Mouse (Mus musculus) cortical plate, adult 2 months (tissue): ENCODE results near the gene Cnpy4. TPM values are rescaled to one million over a fixed set of nuclear protein-coding genes. Genes with fewer than 3 reads are reported as not detected.

Source experiments
- H3K27ac ChIP-seq: fragments of 200-500 bp; 2 replicates; pipeline ENCODE4 v1.5.1; 2012; ENCODE audit warnings: low read length, control low read depth, inconsistent platforms; ENCODE audit not compliant: insufficient read depth
- H3K4me1 ChIP-seq: fragments of 200-500 bp; 2 replicates; pipeline ENCODE4 v1.6.1; 2011; ENCODE audit warnings: low read length; ENCODE audit not compliant: control insufficient read depth, insufficient read depth
- H3K4me3 ChIP-seq: fragments of 200-500 bp; 2 replicates; pipeline ENCODE4 v1.5.1; 2011; ENCODE audit warnings: mild to moderate bottlenecking, low read length, control low read depth; ENCODE audit not compliant: insufficient read depth
- CTCF ChIP-seq: fragments of 200-500 bp; IDR thresholded peaks from 2 replicates; pipeline ENCODE4 v1.5.1; 2011; ENCODE audit warnings: mild to moderate bottlenecking, control low read depth, low read length; ENCODE audit not compliant: insufficient read depth; ENCODE audit errors: extremely low read depth
- POLR2A ChIP-seq: fragments of 200-500 bp; IDR thresholded peaks from 2 replicates; pipeline ENCODE4 v1.6.1; 2011; ENCODE audit warnings: mild to moderate bottlenecking, low read length, control low read depth; ENCODE audit not compliant: insufficient read depth; ENCODE audit errors: extremely low read depth
- polyA plus RNA-seq: library from polyadenylated mRNA; depleted of rRNA; stranded (reverse); fragments of >200 nt; gene quantifications from 2 replicates; pipeline ENCODE4 v1.2.3, GENCODE M21; 2012; rRNA removed

Gene Cnpy4
- polyA plus RNA-seq, 1 experiment, result 13.3 TPM

DNA sequence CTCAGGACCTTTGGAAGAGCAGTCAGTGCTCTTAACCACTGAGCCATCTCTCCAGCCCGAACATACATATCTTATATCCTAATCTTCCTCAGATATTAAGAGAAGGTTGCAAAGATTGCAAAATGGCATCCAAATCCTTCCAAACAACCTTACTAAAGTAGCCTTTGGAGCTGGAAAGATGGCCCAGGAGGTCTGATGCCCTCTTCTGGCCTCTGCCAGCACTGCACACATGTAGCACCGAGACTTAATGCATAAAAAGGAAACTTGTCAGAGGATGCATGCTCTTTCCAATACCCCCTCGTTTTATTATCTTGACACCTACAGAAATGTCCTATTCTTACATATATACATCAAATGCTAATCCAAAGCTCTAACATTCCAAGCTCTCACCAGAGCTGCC is 40.7 kb downstream of the Cnpy4 start:
- Histone ChIP-seq H3K4me1 (no peaks in the 10 kb centered on the region), H3K27ac (no peak overlapping the region), H3K4me3 (no peak overlapping the region)
- TF ChIP-seq CTCF (peak; percentile 22; the same call in 1 of the 2 replicates), POLR2A (no peak)

DNA sequence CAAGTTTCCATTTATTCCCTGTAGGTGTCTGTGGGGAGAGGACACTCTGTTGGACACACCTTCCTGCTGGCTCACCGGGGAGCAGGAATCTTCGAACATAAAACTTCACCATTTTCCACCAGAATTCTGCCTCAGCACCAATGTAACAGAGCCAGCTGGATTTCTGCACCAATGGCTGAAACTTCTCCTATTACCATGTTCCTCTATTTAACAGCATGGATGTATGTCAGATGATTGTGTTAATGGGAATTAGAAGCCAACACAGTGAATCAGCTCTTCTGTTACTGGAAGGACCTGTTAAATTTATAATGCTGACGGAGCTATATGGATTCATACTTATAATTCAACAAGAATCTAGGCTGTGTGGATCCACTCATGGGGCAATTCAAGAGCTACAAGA is 42.2 kb downstream of the Cnpy4 start:
- Histone ChIP-seq H3K4me3 (no peak overlapping the region), H3K27ac (no peak overlapping the region), H3K4me1 (no peaks in the 10 kb centered on the region)
- no peak for TF ChIP-seq CTCF
- no peak for TF ChIP-seq POLR2A

DNA sequence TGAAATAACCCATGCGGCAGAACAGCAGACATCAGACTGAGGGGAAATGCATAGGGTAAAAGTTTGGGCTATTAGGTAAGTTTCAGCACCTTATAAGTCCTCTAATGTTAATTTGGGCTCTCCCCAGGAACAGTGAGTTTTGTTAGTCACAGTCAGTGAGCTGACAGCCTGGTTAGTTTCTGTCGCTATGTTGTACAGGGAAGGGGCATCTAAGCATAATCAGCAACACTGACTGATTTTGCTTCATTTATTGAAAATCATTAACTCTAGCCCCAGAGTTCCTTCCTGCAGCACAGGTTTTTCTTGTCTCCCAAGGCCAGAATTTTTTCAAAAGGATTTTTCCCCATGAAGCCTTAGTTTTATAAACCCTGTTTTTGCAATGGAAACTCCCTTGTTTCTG is 46.5 kb downstream of the Cnpy4 start:
- no peak overlapping the region for H3K4me3 ChIP-seq
- TF ChIP-seq POLR2A (no peak), CTCF (no peak)
- H3K4me1 ChIP-seq, result no peaks in the 10 kb centered on the region
- H3K27ac ChIP-seq, result no peak overlapping the region

DNA sequence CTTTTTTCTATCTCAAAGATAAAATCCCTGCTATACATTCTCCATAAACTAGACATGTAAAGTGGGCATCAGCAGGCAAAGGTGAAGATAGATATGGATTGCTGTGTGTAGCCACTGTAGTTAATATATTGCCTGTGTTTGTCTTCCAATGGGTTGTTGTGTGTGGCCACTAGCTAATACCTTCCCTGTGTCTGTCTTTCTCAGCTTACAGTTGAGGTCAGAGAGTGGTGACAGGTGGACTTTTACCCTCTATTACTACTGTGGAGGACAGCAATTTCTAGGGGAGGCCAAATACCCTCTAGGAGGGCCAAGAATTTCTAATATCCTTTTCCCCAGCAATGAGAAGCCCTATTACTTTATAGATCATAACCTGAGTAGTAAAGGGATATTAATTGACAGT is 46.9 kb downstream of the Cnpy4 start:
- Histone ChIP-seq H3K4me3 (no peak overlapping the region), H3K4me1 (no peaks in the 10 kb centered on the region), H3K27ac (no peak overlapping the region)
- TF ChIP-seq CTCF, result no peak
- TF ChIP-seq POLR2A, result no peak

DNA sequence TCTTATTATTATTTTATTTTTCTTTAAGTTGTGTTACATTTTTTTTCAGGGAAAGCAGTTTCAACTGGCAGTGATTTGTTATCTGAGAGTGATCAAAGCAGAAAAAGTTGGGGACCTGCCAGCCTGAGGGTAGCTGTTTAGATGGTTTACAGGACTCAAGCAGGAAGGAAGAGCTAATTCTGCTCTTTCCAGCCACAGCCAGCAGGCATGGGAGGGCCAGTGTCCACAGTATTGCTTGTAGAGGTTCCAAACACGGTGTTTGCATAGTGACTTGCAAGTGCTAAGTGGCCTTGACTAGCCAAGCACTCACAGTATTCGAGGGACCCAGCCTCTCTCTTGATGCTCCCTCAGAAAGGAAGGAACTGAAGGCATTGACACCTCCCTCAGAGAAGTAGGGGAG is 54.2 kb downstream of the Cnpy4 start:
- no peak for TF ChIP-seq POLR2A
- Histone ChIP-seq H3K4me3 (no peak overlapping the region), H3K27ac (no peak overlapping the region), H3K4me1 (no peaks in the 10 kb centered on the region)

Other genes with a start within 250 kb of the Cnpy4 start
- 47.0 and 57.3 TPM in 2 replicates for gene Gjc3, start 224.4 kb upstream of the Cnpy4 start, polyA plus RNA-seq
- 0.10 TPM in 1 of 2 replicates, not detected in the other for gene Azgp1, start 206.0 kb upstream of the Cnpy4 start, polyA plus RNA-seq
- gene Smok3a, start 166.2 kb upstream of the Cnpy4 start, polyA plus RNA-seq, result not detected in 2 replicates
- not detected in 2 replicates for gene Smok3b, start 166.1 kb upstream of the Cnpy4 start, polyA plus RNA-seq
- not detected in 2 replicates for gene Smok3c, start 134.3 kb upstream of the Cnpy4 start, polyA plus RNA-seq
- gene Zkscan1, start 102.4 kb upstream of the Cnpy4 start, polyA plus RNA-seq, result 14.3 and 14.9 TPM in 2 replicates
- gene Zscan21, start 70.6 kb upstream of the Cnpy4 start, polyA plus RNA-seq, result 16.5 and 18.2 TPM in 2 replicates
- gene Zfp113, start 31.7 kb upstream of the Cnpy4 start, polyA plus RNA-seq, result 3.9 and 5.4 TPM in 2 replicates
- 131 and 139 TPM in 2 replicates for gene Cops6, start 26.4 kb upstream of the Cnpy4 start, polyA plus RNA-seq
- gene Ap4m1, start 15.5 kb upstream of the Cnpy4 start, polyA plus RNA-seq, result 21.6 and 25.3 TPM in 2 replicates
- gene Mcm7, start 15.1 kb upstream of the Cnpy4 start, polyA plus RNA-seq, result 17.1 and 19.7 TPM in 2 replicates
- gene Taf6, start within 50 bp of the Cnpy4 start, polyA plus RNA-seq, result 54.3 and 55.3 TPM in 2 replicates
- 5.7 and 7.3 TPM in 2 replicates for gene Mblac1, start 6.8 kb downstream of the Cnpy4 start, polyA plus RNA-seq
- not detected in 2 replicates for gene Nxpe5, start 38.4 kb downstream of the Cnpy4 start, polyA plus RNA-seq
- 162 and 163 TPM in 2 replicates for gene Lamtor4, start 68.0 kb downstream of the Cnpy4 start, polyA plus RNA-seq
- 83.9 and 86.5 TPM in 2 replicates for gene BC037034, start 76.5 kb downstream of the Cnpy4 start, polyA plus RNA-seq
- gene Gal3st4, start 85.4 kb downstream of the Cnpy4 start, polyA plus RNA-seq, result 4.2 and 4.4 TPM in 2 replicates
- 0.02 and 0.08 TPM in 2 replicates for gene Gm43720, start 92.5 kb downstream of the Cnpy4 start, polyA plus RNA-seq
- 5.6 and 6.0 TPM in 2 replicates for gene Gpc2, start 92.5 kb downstream of the Cnpy4 start, polyA plus RNA-seq
- 2.8 and 3.0 TPM in 2 replicates for gene Stag3, start 92.8 kb downstream of the Cnpy4 start, polyA plus RNA-seq
- 0.19 and 0.30 TPM in 2 replicates for gene Pvrig, start 154.5 kb downstream of the Cnpy4 start, polyA plus RNA-seq